Mouse (Mus musculus): ENCODE data around the gene Upf3b. TPM values are rescaled to one million over a fixed set of nuclear protein-coding genes. Genes with fewer than 3 reads are reported as not detected.

Upf3b gene
- polyA plus RNA-seq, 1 experiment from 2014 or later: 8.9 TPM

DNA sequence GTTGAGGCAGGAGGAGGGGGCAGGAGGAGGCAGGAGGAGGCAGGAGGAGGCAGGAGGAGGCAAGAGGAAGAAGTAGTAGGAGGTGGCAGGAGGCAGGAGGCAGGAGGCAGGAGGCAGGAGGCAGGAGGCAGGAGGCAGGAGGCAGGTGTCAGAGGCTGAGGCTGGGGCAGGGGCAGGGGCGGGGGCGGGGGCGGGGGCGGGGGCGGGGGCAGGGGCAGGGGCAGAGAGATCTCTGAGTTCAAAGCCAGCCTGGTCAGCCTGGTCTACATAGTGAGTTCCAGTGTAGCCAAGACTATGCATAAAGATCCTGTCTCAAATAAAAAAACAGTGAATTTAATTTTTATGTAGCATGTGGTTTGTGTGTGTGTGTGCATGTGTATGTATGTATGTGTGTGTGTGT, 7.0 kb upstream of the Upf3b start:
- no peak for ATAC-seq (ENCODE audit: low read depth)
- H3K4me3 ChIP-seq (ENCODE audit: low read depth, low read length): no peak overlapping the region

DNA sequence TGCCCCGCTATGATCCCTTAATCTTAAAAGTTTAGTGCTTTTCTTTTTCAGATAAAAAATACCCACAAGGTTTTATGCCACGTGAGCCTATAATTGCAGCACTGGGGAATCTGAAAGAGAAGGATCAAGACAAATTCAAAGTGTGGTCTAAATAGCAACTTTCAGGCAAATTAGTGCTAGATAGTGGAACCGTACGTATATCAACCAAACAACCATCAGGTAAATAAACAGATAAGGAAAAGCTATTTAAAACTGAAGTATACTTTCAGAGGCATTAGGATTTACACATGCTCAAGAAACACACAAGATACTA, 715 bp upstream of the Upf3b start:
- H3K36me3 ChIP-seq (ENCODE audit: control insufficient read depth, insufficient read depth): no peaks in the 10 kb centered on the region
- WGBS (ENCODE audit: insufficient replicate concordance): 62% methylated on average over 4 of the region's 4 CpGs

More for the DNA sequence above, 7.0 kb upstream of the Upf3b start:
- H3K36me3 ChIP-seq (ENCODE audit: control insufficient read depth, insufficient read depth): no peaks in the 10 kb centered on the region
- H3K4me2 ChIP-seq (ENCODE audit: low read depth, low read length): no peak overlapping the region
- 10% methylated on average over 2 of the region's 5 CpGs for WGBS (ENCODE audit: insufficient replicate concordance)
- no peak overlapping the region for H3K9ac ChIP-seq (ENCODE audit: low read depth, low read length)
- no peaks in the 10 kb centered on the region for H3K9me3 ChIP-seq (replicated peaks; ENCODE audit: control insufficient read depth, low read length)
- no peak overlapping the region for H3K27ac ChIP-seq (ENCODE audit: low read length)
- no peaks in the 10 kb centered on the region for H3K4me1 ChIP-seq (ENCODE audit: control insufficient read depth, low read depth, low read length)
- no peaks in the 10 kb centered on the region for H3K27me3 ChIP-seq (ENCODE audit: control insufficient read depth, insufficient read depth, low read depth, low read length)

DNA sequence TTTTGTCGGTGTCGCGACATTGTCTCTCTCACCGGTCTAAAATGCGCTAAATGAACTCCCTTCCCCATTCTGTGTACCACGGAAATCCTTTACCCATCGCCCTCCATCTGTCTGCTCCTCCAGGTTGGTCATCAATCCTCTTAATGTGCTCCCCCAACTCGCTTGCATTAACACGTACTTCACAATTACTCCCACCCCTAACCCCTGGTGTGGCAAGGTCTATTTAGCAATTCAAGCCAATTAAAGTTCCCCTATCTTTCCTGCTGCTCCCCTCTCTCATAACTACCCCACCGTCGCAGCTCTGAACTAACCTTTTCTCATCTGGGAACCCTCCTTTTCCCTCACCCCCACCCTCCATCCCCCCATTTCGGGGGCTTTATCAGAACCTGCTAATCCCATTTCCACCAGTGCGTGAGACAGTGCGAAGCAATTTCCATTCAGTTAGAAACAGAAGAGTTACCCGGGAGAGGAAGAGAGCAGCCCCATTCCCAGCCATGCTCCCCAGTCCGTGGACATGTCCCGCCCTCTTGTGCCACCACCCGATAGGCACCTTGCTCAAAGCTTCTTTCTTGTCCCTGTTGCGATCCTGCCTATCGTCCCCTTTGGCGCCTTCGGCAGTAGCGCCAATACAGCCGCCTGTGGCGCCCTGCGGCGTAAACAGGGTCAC, 463 bp downstream of the Upf3b start:
- no peaks in the 10 kb centered on the region; the same call in 1 of the 2 replicates for H3K4me1 ChIP-seq (ENCODE audit: control insufficient read depth, low read depth, low read length)
- WGBS (ENCODE audit: insufficient replicate concordance): 13% methylated on average over 27 of the region's 27 CpGs
- H3K4me2 ChIP-seq (ENCODE audit: low read depth, low read length): peak overlapping the region; percentile 73
- no peaks in the 10 kb centered on the region for H3K36me3 ChIP-seq (ENCODE audit: control insufficient read depth, insufficient read depth)
- no peaks in the 10 kb centered on the region for H3K9me3 ChIP-seq (replicated peaks; ENCODE audit: control insufficient read depth, low read length)
- ATAC-seq (ENCODE audit: low read depth): peak; percentile 80
- H3K9ac ChIP-seq (ENCODE audit: low read depth, low read length): peak overlapping the region; percentile 70
- no peaks in the 10 kb centered on the region for H3K27me3 ChIP-seq (ENCODE audit: control insufficient read depth, insufficient read depth, low read depth, low read length)
- peak overlapping the region; percentile 65 for H3K4me3 ChIP-seq (ENCODE audit: low read depth, low read length)
- peak overlapping the region; percentile 91 for H3K27ac ChIP-seq (ENCODE audit: low read length)

More for the DNA sequence above, 715 bp upstream of the Upf3b start:
- Histone ChIP-seq H3K4me2 (ENCODE audit: low read depth, low read length) (peak overlapping the region; percentile 40; the same call in 1 of the 2 replicates), H3K27ac (ENCODE audit: low read length) (no peak overlapping the region), H3K4me3 (ENCODE audit: low read depth, low read length) (peak overlapping the region; percentile 65), H3K9ac (ENCODE audit: low read depth, low read length) (0 out of 2 replicates have a peak overlapping the region, but pooled peaks have one; percentile 3), H3K4me1 (ENCODE audit: control insufficient read depth, low read depth, low read length) (no peaks in the 10 kb centered on the region; the same call in 1 of the 2 replicates), H3K9me3 (replicated peaks; ENCODE audit: control insufficient read depth, low read length) (no peaks in the 10 kb centered on the region), H3K27me3 (ENCODE audit: control insufficient read depth, insufficient read depth, low read depth, low read length) (no peaks in the 10 kb centered on the region)
- no peak for ATAC-seq (ENCODE audit: low read depth)

DNA sequence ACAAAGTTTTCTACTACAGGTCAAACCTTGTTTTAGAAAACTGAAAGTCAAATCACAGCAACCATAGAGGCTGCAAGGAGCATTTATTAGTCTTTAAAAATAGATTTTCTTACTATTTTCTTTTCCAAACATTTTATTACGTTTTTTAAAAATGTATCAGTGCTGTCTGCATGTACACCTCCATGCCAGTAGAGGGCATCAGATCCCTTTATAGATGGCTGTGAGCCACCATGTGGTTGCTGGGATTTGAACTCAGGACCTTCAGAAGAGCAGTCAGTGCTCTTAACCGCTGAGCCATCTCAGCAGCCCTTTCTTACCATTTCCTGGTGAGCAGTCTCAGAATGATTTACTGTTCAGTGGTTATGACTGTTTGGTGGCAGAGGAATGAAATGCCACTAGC, 6.3 kb downstream of the Upf3b start:
- no peak for ATAC-seq (ENCODE audit: low read depth)
- H3K4me3 ChIP-seq (ENCODE audit: low read depth, low read length): no peak overlapping the region

DNA sequence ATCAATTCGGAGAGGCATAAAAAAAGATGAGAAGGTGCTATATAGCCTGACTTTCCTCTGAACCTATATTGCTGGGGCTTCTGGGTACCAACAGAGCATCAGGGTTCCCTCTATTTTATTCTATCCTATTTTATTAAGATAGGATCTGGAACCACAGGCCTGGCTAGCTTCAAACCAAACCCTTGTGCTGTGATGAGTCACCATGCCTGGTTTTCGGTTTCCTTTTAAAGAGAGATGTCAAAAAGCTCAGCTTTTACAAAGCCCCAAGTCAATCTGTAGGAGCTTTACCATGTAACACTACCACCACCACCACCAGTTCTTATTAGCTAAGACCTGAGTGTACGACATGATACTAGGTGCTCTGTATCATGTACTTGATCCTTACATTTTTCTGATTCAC, 11.4 kb downstream of the Upf3b start:
- H3K4me1 ChIP-seq (ENCODE audit: control insufficient read depth, low read depth, low read length): no peaks in the 10 kb centered on the region
- no peaks in the 10 kb centered on the region for H3K9me3 ChIP-seq (replicated peaks; ENCODE audit: control insufficient read depth, low read length)
- no peaks in the 10 kb centered on the region for H3K27me3 ChIP-seq (ENCODE audit: control insufficient read depth, insufficient read depth, low read depth, low read length)
- no peak overlapping the region for H3K27ac ChIP-seq (ENCODE audit: low read length)
- WGBS (ENCODE audit: insufficient replicate concordance): 77% methylated on average over 3 of the region's 3 CpGs
- H3K4me2 ChIP-seq (ENCODE audit: low read depth, low read length): no peak overlapping the region
- H3K9ac ChIP-seq (ENCODE audit: low read depth, low read length): no peak overlapping the region
- no peak overlapping the region for H3K4me3 ChIP-seq (ENCODE audit: low read depth, low read length)
- no peak for ATAC-seq (ENCODE audit: low read depth)
- H3K36me3 ChIP-seq (ENCODE audit: control insufficient read depth, insufficient read depth): peaks cover 6% of the 10 kb centered on the region

More for the DNA sequence above, 6.3 kb downstream of the Upf3b start:
- H3K27me3 ChIP-seq (ENCODE audit: control insufficient read depth, insufficient read depth, low read depth, low read length): no peaks in the 10 kb centered on the region
- H3K4me1 ChIP-seq (ENCODE audit: control insufficient read depth, low read depth, low read length): no peaks in the 10 kb centered on the region
- peaks cover 6% of the 10 kb centered on the region for H3K36me3 ChIP-seq (ENCODE audit: control insufficient read depth, insufficient read depth)
- no peak overlapping the region for H3K9ac ChIP-seq (ENCODE audit: low read depth, low read length)
- WGBS (ENCODE audit: insufficient replicate concordance): 58% methylated on average over 2 of the region's 2 CpGs
- H3K4me2 ChIP-seq (ENCODE audit: low read depth, low read length): no peak overlapping the region
- no peaks in the 10 kb centered on the region for H3K9me3 ChIP-seq (replicated peaks; ENCODE audit: control insufficient read depth, low read length)
- H3K27ac ChIP-seq (ENCODE audit: low read length): no peak overlapping the region

DNA sequence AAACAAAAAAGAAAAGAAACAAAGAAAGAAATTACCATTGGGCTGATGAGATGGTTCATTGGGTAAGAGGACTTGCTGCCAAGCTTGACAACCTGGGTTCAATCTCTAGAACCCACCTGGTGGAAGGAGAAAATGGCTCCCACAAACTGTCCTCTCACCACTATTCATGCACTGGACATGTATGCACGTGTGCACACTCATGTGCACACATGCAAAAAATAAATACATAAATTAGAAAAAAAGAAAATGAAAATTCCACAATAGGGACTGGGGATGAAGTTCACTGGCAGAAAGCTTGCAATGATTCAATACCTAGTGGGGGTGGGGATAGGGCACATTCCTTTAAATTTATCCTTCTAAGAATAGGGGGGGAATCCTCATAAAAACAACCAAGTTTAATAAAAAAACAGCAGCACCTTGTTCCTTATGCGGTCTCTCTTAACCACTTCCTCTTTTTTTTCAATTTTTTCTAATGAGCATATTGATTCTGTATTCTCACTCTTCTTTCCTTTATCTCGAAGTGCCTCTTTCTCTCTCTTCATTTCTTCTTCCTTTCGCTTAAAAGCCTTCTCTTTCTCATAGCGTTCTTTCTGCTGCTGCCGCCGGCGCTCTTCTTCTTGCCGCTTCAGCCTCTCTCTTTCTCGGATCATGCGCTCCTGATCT, 14.9 kb downstream of the Upf3b start:
- no peaks in the 10 kb centered on the region for H3K27me3 ChIP-seq (ENCODE audit: control insufficient read depth, insufficient read depth, low read depth, low read length)
- no peaks in the 10 kb centered on the region for H3K9me3 ChIP-seq (replicated peaks; ENCODE audit: control insufficient read depth, low read length)
- no peak overlapping the region for H3K9ac ChIP-seq (ENCODE audit: low read depth, low read length)
- H3K4me1 ChIP-seq (ENCODE audit: control insufficient read depth, low read depth, low read length): no peaks in the 10 kb centered on the region
- H3K27ac ChIP-seq (ENCODE audit: low read length): no peak overlapping the region
- H3K4me2 ChIP-seq (ENCODE audit: low read depth, low read length): no peak overlapping the region
- WGBS (ENCODE audit: insufficient replicate concordance): 66% methylated on average over 11 of the region's 11 CpGs
- H3K4me3 ChIP-seq (ENCODE audit: low read depth, low read length): no peak overlapping the region
- no peak for ATAC-seq (ENCODE audit: low read depth)
- peaks cover 2% of the 10 kb centered on the region; the same call in 1 of the 2 replicates for H3K36me3 ChIP-seq (ENCODE audit: control insufficient read depth, insufficient read depth)

DNA sequence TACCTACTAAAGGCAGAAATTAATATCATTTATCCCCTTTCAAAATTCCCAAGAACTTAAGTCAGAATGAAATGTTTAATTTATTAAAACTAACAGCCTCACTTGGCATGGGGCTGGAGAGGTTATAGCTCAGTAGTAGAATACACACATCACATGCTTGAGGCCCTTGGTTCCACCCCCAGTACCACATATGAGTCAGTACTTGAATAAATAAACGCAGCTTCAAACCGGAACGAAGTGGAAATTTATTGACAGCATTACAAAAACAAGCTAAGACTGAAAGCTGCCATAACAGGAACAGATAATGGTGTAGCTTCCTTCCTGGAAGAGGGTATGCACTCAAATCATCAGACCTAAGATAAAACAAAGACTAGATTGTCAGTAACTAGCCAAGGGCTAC, 18.7 kb downstream of the Upf3b start:
- Histone ChIP-seq H3K9me3 (replicated peaks; ENCODE audit: control insufficient read depth, low read length) (no peaks in the 10 kb centered on the region), H3K36me3 (ENCODE audit: control insufficient read depth, insufficient read depth) (peaks cover 2% of the 10 kb centered on the region; the same call in 1 of the 2 replicates), H3K4me3 (ENCODE audit: low read depth, low read length) (no peak overlapping the region), H3K27ac (ENCODE audit: low read length) (no peak overlapping the region), H3K9ac (ENCODE audit: low read depth, low read length) (no peak overlapping the region), H3K4me2 (ENCODE audit: low read depth, low read length) (no peak overlapping the region), H3K4me1 (ENCODE audit: control insufficient read depth, low read depth, low read length) (no peaks in the 10 kb centered on the region), H3K27me3 (ENCODE audit: control insufficient read depth, insufficient read depth, low read depth, low read length) (no peaks in the 10 kb centered on the region)
- WGBS (ENCODE audit: insufficient replicate concordance): 70% methylated on average over 3 of the region's 3 CpGs
- ATAC-seq (ENCODE audit: low read depth): no peak

DNA sequence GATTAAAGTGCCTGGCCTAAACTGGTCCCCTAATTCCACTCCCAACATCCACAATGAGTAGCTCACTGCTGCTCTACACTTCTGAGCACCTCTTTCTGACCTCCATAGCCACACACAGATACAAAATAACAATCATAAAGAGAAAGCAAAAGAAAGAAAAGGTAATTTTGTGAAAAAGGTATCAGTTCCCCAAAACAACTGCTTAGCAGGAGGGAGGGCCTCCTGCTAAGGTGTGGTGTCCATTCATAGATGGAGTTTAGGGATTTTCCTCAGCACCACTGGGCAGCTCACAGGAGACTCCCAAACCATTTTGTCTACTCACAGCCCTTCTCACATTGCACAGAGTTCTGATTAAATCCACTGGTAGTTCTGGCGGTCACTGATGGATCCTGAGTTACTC, 21.3 kb downstream of the Upf3b start:
- H3K4me1 ChIP-seq (ENCODE audit: control insufficient read depth, low read depth, low read length): peaks cover 4% of the 10 kb centered on the region; the same call in 1 of the 2 replicates
- H3K27ac ChIP-seq (ENCODE audit: low read length): no peak overlapping the region
- no peak overlapping the region for H3K4me2 ChIP-seq (ENCODE audit: low read depth, low read length)
- H3K27me3 ChIP-seq (ENCODE audit: control insufficient read depth, insufficient read depth, low read depth, low read length): no peaks in the 10 kb centered on the region
- no peak for ATAC-seq (ENCODE audit: low read depth)
- no peak overlapping the region for H3K9ac ChIP-seq (ENCODE audit: low read depth, low read length)
- WGBS (ENCODE audit: insufficient replicate concordance): 77% methylated on average over 1 of the region's 1 CpGs
- H3K9me3 ChIP-seq (replicated peaks; ENCODE audit: control insufficient read depth, low read length): no peaks in the 10 kb centered on the region
- H3K4me3 ChIP-seq (ENCODE audit: low read depth, low read length): no peak overlapping the region
- H3K36me3 ChIP-seq (ENCODE audit: control insufficient read depth, insufficient read depth): peaks cover 2% of the 10 kb centered on the region; the same call in 1 of the 2 replicates

DNA sequence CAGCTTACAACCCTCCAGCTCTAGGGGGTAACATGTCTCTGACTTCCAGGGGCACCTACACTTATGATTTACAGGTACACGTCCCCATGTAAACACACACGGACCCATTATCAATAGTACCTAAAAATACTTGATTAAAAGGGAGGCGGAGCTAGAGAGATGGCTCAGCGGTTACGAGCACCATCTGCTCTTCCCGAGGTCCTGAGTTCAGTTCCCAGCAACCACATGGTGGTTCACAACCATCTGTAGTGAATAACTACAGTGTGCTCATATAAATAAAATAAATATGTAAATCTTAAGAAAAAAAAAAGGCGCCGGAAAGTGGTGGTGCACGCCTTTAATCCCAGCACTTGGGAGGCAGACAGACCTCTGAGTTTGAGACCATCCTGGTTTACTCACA, 24.5 kb downstream of the Upf3b start:
- peaks cover 9% of the 10 kb centered on the region for H3K4me1 ChIP-seq (ENCODE audit: control insufficient read depth, low read depth, low read length)
- ATAC-seq (ENCODE audit: low read depth): peak; percentile 64
- H3K27me3 ChIP-seq (ENCODE audit: control insufficient read depth, insufficient read depth, low read depth, low read length): no peaks in the 10 kb centered on the region
- WGBS (ENCODE audit: insufficient replicate concordance): 15% methylated on average over 9 of the region's 9 CpGs
- no peaks in the 10 kb centered on the region for H3K9me3 ChIP-seq (replicated peaks; ENCODE audit: control insufficient read depth, low read length)
- peak overlapping the region; percentile 91 for H3K27ac ChIP-seq (ENCODE audit: low read length)
- H3K36me3 ChIP-seq (ENCODE audit: control insufficient read depth, insufficient read depth): peaks cover 5% of the 10 kb centered on the region
- no peak overlapping the region; the same call in 1 of the 2 replicates for H3K9ac ChIP-seq (ENCODE audit: low read depth, low read length)
- H3K4me2 ChIP-seq (ENCODE audit: low read depth, low read length): peak overlapping the region; percentile 49
- H3K4me3 ChIP-seq (ENCODE audit: low read depth, low read length): peak overlapping the region; percentile 62

Data from liver, embryonic 16.5 days (tissue).